Mouse (Mus musculus): ENCODE measurements around the gene 1700007K13Rik. TPM values are rescaled to one million over a fixed set of nuclear protein-coding genes. Genes with fewer than 3 reads are reported as not detected.

1700007K13Rik gene
- total RNA-seq (2023) = not detected

DNA sequence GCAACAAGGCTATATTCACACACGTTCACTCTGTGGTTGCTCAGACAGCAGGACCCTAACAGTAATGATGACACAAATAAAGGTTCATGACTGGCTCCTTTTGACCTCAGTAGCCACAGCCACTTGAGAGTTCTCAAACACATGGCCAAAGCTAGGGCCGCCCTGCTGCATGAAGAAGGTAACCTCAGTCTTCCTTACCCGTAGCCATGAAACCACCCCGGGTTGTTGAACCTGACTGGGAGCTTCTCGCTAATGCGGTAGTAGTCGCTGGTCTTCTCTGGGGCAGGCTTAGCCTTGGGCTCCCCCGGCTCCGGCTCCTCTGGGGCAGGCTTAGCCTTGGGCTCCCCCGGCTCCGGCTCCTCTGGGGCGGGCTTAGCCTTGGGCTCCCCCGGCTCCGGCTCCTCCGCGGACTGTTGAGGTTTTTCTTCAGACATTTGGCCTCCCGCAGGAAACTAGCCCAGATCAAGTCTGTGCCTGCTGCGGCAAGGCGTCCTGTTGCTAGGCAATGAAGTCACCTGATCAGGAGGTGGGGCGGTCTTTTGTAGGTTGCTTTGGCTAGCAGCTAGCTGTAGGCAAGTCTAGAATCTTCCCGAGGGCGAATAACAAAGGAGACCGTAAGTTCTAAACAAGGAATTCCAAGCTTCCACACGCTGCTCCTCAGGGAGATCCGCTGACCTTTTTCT is at the start of gene 1700007K13Rik:
TSS of gene 1700007K13Rik (minus strand) at position 497 of the 683 bp plus-strand sequence.

DNA sequence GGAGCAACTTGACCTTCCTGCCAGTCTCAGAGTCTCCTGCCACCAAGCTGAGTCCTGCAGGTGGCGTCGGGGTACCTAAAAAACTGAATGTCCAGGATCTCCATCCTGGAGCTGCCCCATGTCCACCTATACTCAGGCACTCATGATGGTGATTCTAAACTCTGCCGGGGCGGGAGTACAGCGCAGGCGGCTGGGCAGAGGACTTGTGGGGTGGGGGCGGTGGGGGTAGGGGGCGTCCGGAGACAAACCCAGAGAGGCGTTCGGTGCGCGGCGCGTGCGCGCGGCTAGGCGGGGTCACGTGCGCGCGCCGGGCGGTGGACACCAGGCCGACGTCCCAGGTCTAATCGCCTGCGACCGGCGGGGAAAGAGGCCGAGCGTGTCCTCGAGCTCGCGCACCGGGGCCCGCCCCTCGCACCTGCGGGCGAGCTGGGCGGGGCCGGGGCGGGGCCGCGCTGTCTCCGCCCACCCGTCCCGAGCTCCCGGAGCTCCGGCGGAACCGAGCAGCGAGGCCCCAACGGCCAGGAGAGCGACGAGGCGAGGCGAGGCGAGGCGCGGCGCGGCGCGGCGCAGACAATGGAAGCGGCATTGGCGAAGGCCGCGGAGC is 46.8 kb upstream of the 1700007K13Rik start, which contains the start of gene Ralgds:
TSS of gene Ralgds (plus strand) at position 328 of the 604 bp plus-strand sequence.

GRCm38 (mm10) chr2:28505795-28506194 is 39.7 kb upstream of the 1700007K13Rik start, which contains the start of gene Gm10134:
Gene Gm10134 (plus strand): TSS chr2:28506095.

GRCm38 (mm10) chr2:28496671-28497070 is 30.5 kb upstream of the 1700007K13Rik start, which contains the start of gene Gbgt1:
Gene Gbgt1 (plus strand): TSS chr2:28496891.

GRCm38 (mm10) chr2:28467860-28468485 is 1.8 kb upstream of the 1700007K13Rik start, which contains the start of gene Mrps2:
Gene Mrps2 (plus strand): TSS chr2:28468066.

GRCm38 (mm10) chr2:28446515-28447314 is 19.4 kb downstream of the 1700007K13Rik start, which contains the start of gene Ppp1r26:
Gene Ppp1r26 (plus strand): TSS chr2:28446800.

Other genes with a start within 250 kb of the 1700007K13Rik start
- gene Ppp1r26, start 19.5 kb downstream of the 1700007K13Rik start, total RNA-seq (2023) = under 1 TPM; 0.26 to 0.40 TPM
- 10 to 100 TPM; 13.7 to 16.0 TPM for gene Mrps2, start 1.7 kb upstream of the 1700007K13Rik start, total RNA-seq (2023)
- 10 to 100 TPM in 1 of 2 experiments, 1 to 10 TPM in 1; 7.7 to 11.8 TPM for gene Gbgt1, start 30.6 kb upstream of the 1700007K13Rik start, total RNA-seq (2023)
- gene Gm10134, start 39.8 kb upstream of the 1700007K13Rik start, total RNA-seq (2023) = 1 to 10 TPM; 1.9 to 4.1 TPM
- 10 to 100 TPM; 19.7 to 27.9 TPM for gene Ralgds, start 46.8 kb upstream of the 1700007K13Rik start, total RNA-seq (2023)
- not detected for gene Cel, start 97.1 kb upstream of the 1700007K13Rik start, total RNA-seq (2023)
- 10 to 100 TPM; 14.7 to 15.2 TPM for gene Gtf3c5, start 117.4 kb upstream of the 1700007K13Rik start, total RNA-seq (2023)
- gene Gfi1b, start 155.7 kb upstream of the 1700007K13Rik start, total RNA-seq (2023) = 10 to 100 TPM in 1 of 2 experiments, 1 to 10 TPM in 1; 4.3 to 15.3 TPM
- 10 to 100 TPM; 13.3 to 18.2 TPM for gene Tsc1, start 174.9 kb upstream of the 1700007K13Rik start, total RNA-seq (2023)
- 10 to 100 TPM; 20.1 to 23.1 TPM for gene Spaca9, start 233.4 kb upstream of the 1700007K13Rik start, total RNA-seq (2023)
- 1 to 10 TPM; 4.6 to 5.4 TPM for gene Ak8, start 233.8 kb upstream of the 1700007K13Rik start, total RNA-seq (2023)